Mouse (Mus musculus) embryonic facial prominence, embryonic 11.5 days (tissue): ENCODE measurements around the gene Wars2. TPM values are rescaled to one million over a fixed set of nuclear protein-coding genes. Genes with fewer than 3 reads are reported as not detected.

ENCODE experiments used
- ATAC-seq: fragments of 200-750 bp; cut with Nextera tagmentation; replicated peaks from 2 replicates; pipeline ENCODE4 v1.8.0; 2017; ENCODE audit warnings: low read depth; ENCODE audit not compliant: insufficient number of reproducible peaks, low FRiP score, low TSS enrichment
- DNase-seq: peaks from one replicate; pipeline ENCODE4 v3.0.0-alpha.2; 2015; ENCODE audit warnings: low spot score
- H3K27ac ChIP-seq: fragments of 300-500 bp; sonication (generic); replicated peaks from 2 replicates; pipeline ENCODE4 v1.5.1; 2014; ENCODE audit warnings: mild to moderate bottlenecking, low read depth, low read length, control low read depth
- H3K27me3 ChIP-seq: fragments of 300-500 bp; sonication (generic); 2 replicates; pipeline ENCODE4 v1.6.1; 2014; ENCODE audit warnings: mild to moderate bottlenecking, low read length, moderate library complexity, mixed read lengths; ENCODE audit not compliant: control insufficient read depth, insufficient read depth
- H3K36me3 ChIP-seq: fragments of 300-500 bp; sonication (generic); replicated peaks from 2 replicates; pipeline ENCODE4 v1.6.1; 2014; ENCODE audit warnings: low read depth, mild to moderate bottlenecking, low read length, moderate library complexity, mixed read lengths; ENCODE audit not compliant: control insufficient read depth, insufficient read depth
- H3K4me1 ChIP-seq: fragments of 300-500 bp; sonication (generic); 2 replicates; pipeline ENCODE4 v1.6.1; 2014; ENCODE audit warnings: low read length, mixed read lengths; ENCODE audit not compliant: control insufficient read depth, insufficient read depth
- H3K4me2 ChIP-seq: fragments of 300-500 bp; sonication (generic); 2 replicates; pipeline ENCODE4 v1.6.1; 2014; ENCODE audit warnings: low read depth, mild to moderate bottlenecking, control low read depth, low read length, moderate library complexity
- H3K4me3 ChIP-seq: fragments of 300-500 bp; sonication (generic); 2 replicates; pipeline ENCODE4 v1.5.1; 2014; ENCODE audit warnings: low read depth, low read length, control low read depth
- H3K9ac ChIP-seq: fragments of 300-500 bp; sonication (generic); replicated peaks from 2 replicates; pipeline ENCODE4 v1.6.1; 2014; ENCODE audit warnings: mild to moderate bottlenecking, control low read depth, low read length
- H3K9me3 ChIP-seq: fragments of 300-500 bp; sonication (generic); replicated peaks from 2 replicates; pipeline ENCODE4 v1.6.1; 2016; ENCODE audit warnings: mild to moderate bottlenecking, low read length, inconsistent platforms, mixed read lengths; ENCODE audit not compliant: control insufficient read depth
- WGBS: fragments of 180-500 bp; shearing (Covaris S2); extraction: QIAGEN DNeasy Blood & Tissue Kit; methylation state at CpG from one replicate; pipeline ENCODE4 v1.1.7; 2014; 5-methylcytosine and 5-hydroxymethylcytosine counted together
- polyA plus RNA-seq: library from polyadenylated mRNA; unstranded; fragments of >200 nt; fragmentation: Nextera tagmentation; extraction: Ambion mirVana; gene quantifications from 2 replicates; pipeline ENCODE4 v1.2.1, GENCODE M21; 2014

Wars2 gene
- polyA plus RNA-seq, 1 experiment from 2014 or later, result 9.3 TPM

DNA sequence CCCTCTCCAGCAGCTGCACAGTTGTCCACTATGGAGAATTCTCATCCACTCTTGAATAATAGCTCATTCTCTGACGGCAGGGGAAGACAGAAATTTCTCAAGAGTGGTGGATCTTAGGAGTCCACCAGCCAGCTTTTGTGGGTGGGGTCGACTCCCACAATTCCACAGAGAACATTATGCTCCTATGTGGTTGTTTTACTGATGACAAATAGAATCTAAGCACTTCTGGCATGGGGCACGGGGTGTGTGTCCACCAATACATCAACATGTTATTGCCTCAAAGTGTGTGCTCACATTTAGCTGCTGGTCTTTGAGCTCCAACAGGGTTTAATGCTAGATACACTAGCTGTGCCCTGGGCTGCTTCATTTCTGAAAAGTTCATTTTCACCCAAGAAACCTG lies 105.8 kb downstream of the Wars2 start:
- DNase-seq (no peak), ATAC-seq (no peak)
- H3K36me3 ChIP-seq, result no peaks in the 10 kb centered on the region
- H3K9me3 ChIP-seq, result no peaks in the 10 kb centered on the region
- H3K4me1 ChIP-seq, result no peaks in the 10 kb centered on the region
- H3K9ac ChIP-seq, result no peak overlapping the region
- H3K4me3 ChIP-seq, result no peak overlapping the region
- no peak overlapping the region for H3K4me2 ChIP-seq
- H3K27me3 ChIP-seq, result peaks cover 80% of the 10 kb centered on the region
- no peak overlapping the region for H3K27ac ChIP-seq
- WGBS, result 41% methylated on average over 3 of the region's 3 CpGs

DNA sequence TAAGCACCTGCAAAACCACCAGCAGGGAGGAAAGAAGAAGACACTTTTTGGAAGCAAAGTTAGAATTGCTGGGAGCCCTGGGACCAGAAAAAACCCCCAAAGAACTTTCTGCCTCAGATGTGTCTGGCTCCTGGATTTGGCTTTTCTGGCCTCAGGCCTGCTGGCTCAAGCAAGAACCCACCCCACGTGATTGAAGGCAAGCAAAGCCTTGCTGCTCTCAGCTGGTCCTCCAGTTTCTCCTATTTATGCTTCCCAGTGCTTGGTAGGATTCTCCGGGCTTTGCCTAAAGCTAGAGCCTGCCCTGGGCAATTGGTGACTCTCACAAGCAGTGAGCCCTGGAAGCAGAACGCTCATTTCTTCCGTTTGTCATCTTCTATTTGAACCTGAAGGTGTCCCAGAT lies 106.7 kb downstream of the Wars2 start:
- peak; percentile 31 for DNase-seq

DNA sequence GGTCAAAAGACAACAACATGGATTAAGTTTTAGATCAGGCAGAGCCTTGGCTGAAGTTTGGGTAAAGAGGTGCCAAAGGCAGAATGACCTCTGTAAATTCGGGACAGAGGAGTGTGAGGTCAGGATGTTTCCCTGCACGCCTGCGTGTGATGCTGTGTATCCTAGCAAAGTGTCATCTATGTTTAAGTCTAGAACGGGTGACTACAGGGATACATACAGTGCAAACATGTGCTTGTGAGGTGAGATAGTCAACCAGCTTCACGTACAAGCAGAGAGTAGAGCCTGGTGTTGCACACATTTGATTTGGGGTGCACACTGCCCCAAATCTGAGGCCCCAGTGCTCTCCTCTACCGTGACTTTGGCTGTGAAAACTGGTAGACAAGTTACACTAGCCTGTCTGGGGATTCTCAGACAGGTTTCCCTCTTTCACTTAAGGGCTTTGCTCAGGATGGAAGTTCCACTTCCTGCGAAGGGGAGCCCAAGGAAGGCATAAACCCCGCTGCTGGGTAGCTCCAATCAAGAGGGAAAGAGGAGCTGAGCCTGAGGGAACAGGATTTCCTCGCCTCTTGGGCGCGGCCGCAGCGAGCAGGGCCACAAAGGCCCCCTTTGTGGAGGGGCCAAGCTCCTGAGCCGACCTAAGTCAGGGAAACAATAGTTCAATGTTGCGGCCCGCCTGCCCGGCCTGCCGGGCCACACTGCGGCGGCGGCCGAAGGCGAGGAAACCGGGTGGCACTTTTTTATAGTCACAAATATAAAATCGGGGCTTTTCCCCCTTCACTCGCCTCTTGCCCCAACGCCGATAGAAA lies 107.3 kb downstream of the Wars2 start:
- Histone ChIP-seq H3K9ac (no peak overlapping the region), H3K4me2 (no peak overlapping the region), H3K4me1 (no peaks in the 10 kb centered on the region), H3K27me3 (peaks cover 80% of the 10 kb centered on the region), H3K27ac (no peak overlapping the region), H3K4me3 (no peak overlapping the region), H3K9me3 (no peaks in the 10 kb centered on the region), H3K36me3 (no peaks in the 10 kb centered on the region)
- ATAC-seq, result no peak
- 2% methylated on average over 28 of the region's 28 CpGs for WGBS
- peak; percentile 38 for DNase-seq

More for the DNA sequence above, 106.7 kb downstream of the Wars2 start:
- no peak overlapping the region for H3K4me2 ChIP-seq
- no peaks in the 10 kb centered on the region for H3K36me3 ChIP-seq
- H3K27me3 ChIP-seq, result peaks cover 82% of the 10 kb centered on the region
- 6% methylated on average over 4 of the region's 4 CpGs for WGBS
- H3K4me1 ChIP-seq, result no peaks in the 10 kb centered on the region
- no peak overlapping the region for H3K9ac ChIP-seq
- no peak for ATAC-seq
- no peaks in the 10 kb centered on the region for H3K9me3 ChIP-seq
- no peak overlapping the region for H3K27ac ChIP-seq
- no peak overlapping the region for H3K4me3 ChIP-seq

DNA sequence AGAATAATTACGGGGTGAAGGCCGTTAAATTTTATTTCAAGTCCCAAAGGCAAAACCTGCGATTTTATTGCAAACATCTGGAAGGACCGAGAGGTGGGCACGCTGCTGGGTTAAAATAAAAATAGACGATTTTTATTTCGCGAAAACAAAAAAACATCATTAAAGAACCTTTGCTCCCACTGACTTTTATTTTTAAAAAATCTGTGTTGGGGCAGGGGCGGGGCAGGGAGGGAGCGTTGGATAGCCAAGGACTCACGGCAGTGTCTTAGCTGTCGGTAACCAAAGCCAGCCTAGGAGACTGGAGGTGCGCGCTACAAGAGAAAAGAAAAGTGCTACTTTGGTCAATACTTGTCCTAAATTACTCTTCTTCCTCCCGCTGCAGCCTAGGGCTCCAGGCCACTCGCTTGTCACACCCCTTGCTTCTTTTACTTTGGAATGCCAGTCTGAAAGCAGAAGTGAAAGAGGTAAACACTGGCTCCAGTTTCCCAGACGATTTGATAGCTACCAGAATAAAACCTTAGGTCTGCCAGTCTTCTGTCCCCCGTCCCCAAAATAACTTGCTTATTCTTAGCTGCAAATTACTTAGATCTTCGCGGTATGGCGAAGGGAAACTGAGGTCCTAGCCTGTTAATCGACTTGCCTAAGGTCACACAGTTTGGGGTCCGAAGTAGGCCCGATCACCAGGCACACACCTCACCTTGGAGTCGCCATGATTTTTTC lies 108.1 kb downstream of the Wars2 start:
- Histone ChIP-seq H3K9ac (no peak overlapping the region), H3K9me3 (no peaks in the 10 kb centered on the region), H3K27ac (no peak overlapping the region), H3K27me3 (peaks cover 76% of the 10 kb centered on the region), H3K36me3 (no peaks in the 10 kb centered on the region), H3K4me2 (peak overlapping the region; percentile 2; the same call in 1 of the 2 replicates), H3K4me3 (no peak overlapping the region), H3K4me1 (no peaks in the 10 kb centered on the region; the same call in 1 of the 2 replicates)
- under 1% methylated on average over 25 of the region's 25 CpGs for whole genome bisulfite sequencing
- DNase-seq (peak; percentile 36), ATAC-seq (no peak)

DNA sequence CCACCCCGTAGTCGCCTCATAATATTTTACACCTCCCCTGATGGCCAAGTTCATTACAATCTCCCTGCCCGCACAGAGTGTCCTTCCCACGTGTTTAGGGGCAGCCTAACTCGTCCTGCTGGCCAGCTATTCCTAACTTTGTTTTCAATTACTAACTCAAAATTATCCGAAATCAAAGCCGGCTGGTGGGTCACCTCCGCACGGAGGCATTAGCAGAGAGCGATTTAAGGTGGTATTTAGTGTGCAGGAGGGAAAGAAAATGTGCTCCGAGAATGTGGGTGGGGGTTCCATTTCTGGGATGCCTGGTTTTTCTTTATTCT lies 108.6 kb downstream of the Wars2 start:
- DNase-seq, result peak; percentile 32
- H3K4me3 ChIP-seq, result no peak overlapping the region
- H3K27ac ChIP-seq, result no peak overlapping the region

DNA sequence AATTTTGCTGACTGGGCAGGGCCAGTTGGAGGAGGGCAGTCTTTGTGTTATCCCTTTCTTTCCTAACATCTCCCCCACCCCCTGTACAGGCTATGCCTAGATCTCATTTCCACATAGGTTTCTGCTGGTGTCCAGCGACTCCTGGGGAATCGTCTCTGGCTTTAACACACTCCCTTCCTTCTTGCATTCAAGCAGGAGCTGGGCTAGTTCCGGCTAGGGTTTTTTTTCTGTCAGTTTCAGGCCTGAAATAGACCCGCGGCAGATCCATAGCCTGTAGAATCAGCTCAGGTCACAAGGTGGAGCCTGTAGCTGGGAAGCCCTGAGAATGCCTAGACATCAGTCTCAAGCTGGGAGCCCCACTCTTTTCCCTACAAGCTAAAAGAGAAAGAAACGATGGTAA lies 109.0 kb downstream of the Wars2 start:
- Histone ChIP-seq H3K9me3 (no peaks in the 10 kb centered on the region), H3K4me1 (no peaks in the 10 kb centered on the region; the same call in 1 of the 2 replicates), H3K4me3 (no peak overlapping the region), H3K9ac (no peak overlapping the region), H3K4me2 (no peak overlapping the region), H3K27me3 (peaks cover 69% of the 10 kb centered on the region), H3K36me3 (no peaks in the 10 kb centered on the region), H3K27ac (no peak overlapping the region)
- DNase-seq (peak; percentile 57), ATAC-seq (no peak)
- 0% methylated on average over 6 of the region's 6 CpGs for WGBS

More for the DNA sequence above, 108.6 kb downstream of the Wars2 start:
- Histone ChIP-seq H3K9me3 (no peaks in the 10 kb centered on the region), H3K4me2 (no peak overlapping the region; the same call in 1 of the 2 replicates), H3K36me3 (no peaks in the 10 kb centered on the region), H3K4me1 (no peaks in the 10 kb centered on the region; the same call in 1 of the 2 replicates), H3K27me3 (peaks cover 73% of the 10 kb centered on the region), H3K9ac (no peak overlapping the region)
- no peak for ATAC-seq
- 1% methylated on average over 11 of the region's 11 CpGs for WGBS

DNA sequence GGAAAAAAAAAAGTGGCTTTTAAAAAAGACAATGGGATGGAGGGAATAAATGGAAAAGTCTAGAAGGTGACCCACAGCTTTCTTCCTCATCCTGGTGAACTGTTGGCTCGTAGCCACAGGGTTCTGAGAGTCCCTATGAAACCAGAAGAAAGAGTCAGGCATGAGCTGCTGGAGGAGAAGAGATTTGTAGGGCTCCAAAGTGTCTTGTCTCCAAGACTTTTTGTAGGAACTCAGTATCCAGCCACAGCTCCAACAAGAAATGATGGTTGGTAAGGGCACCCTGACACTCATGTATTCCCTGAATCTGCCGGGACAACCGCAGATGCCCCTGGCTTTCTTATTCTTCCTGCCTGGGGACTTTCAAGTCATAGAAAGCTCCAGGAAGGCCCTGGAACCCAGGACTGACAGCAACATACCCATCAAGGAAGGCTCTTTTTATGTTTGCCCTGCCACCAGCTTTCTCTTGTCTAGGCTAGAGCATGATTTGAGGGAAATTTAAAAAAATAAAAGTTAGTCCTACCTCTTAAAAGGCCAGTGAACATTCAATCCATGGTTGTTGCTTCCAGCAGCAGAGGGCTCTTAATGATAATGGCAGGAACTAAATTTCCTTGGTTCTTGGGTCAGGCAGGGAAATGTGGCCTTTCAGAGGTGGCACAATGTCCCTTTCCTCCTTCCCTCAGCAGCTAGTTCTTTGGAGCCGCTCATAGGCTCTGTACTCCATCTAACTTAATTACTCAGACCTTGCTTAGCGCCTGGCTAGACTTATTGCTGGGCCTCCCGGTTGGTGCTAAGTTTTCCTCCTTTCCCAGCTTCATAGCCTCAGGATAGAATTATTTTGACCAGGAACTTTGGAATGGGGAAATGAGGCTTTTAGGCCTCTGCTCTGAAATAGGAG lies 110.7 kb downstream of the Wars2 start:
- no peak for DNase-seq
- ATAC-seq, result no peak
- peaks cover 62% of the 10 kb centered on the region for H3K27me3 ChIP-seq
- H3K9ac ChIP-seq, result no peak overlapping the region
- H3K27ac ChIP-seq, result no peak overlapping the region
- H3K9me3 ChIP-seq, result no peaks in the 10 kb centered on the region
- H3K4me3 ChIP-seq, result no peak overlapping the region
- H3K4me1 ChIP-seq, result no peaks in the 10 kb centered on the region; the same call in 1 of the 2 replicates
- 13% methylated on average over 6 of the region's 6 CpGs for WGBS
- no peak overlapping the region for H3K4me2 ChIP-seq
- no peaks in the 10 kb centered on the region for H3K36me3 ChIP-seq
